Mouse (Mus musculus) E14TG2a.4 (cell line): ENCODE measurements around the gene Mmgt2.

Source experiments
- CTCF ChIP-seq: conservative IDR thresholded peaks from 2 replicates; pipeline ENCODE4 v1.5.1; 2014; ENCODE audit warnings: low read length
- POU5F1 ChIP-seq: IDR thresholded peaks from 2 replicates; pipeline ENCODE4 v1.6.1; 2014; ENCODE audit warnings: low read length, borderline replicate concordance

- TF ChIP-seq CTCF = no peak
- TF ChIP-seq POU5F1 = no peak
These were observed 25.6 kb upstream of the Mmgt2 start for GRCm38 (mm10) chr11:62622850-62623249.
